Mouse (Mus musculus): Measurements from ENCODE around the gene Gm44973. TPM values are rescaled to one million over a fixed set of nuclear protein-coding genes. Genes with fewer than 3 reads are reported as not detected.
A peak's percentile ranks its signal among the peaks of the same experiment; 100 is the strongest.

Gene Gm44973
- polyA plus RNA-seq, 1 experiment from 2014 or later: 0.32 TPM

DNA sequence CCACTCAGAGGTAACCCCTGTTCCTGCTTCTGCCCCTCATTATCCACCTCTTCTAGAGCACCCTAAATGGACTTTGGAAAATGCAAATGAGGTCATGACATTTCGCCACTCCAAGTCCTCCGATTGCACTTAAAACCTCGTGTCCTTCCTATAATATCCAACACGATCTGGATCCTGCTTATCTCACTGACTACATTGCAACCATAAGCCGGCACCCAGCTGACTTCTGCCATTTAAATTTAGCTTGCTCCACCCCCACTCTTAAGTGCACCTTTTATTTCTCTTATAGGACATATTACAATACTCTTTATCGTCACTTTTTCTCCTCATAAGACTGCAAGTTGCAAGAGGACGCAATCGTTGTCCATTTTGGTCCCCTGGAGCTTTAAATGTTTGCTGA is 22.2 kb downstream of the Gm44973 start:
- no peaks in the 10 kb centered on the region for H3K27me3 ChIP-seq
- H3K27ac ChIP-seq: 0 out of 2 replicates have a peak overlapping the region, but pooled peaks have one; percentile 98
- H3K4me2 ChIP-seq (replicated peaks): peak overlapping the region; percentile 54
- peaks cover 37% of the 10 kb centered on the region for H3K36me3 ChIP-seq
- WGBS: 89% methylated on average over 8 of the region's 8 CpGs
- ATAC-seq (ENCODE audit: low FRiP score): no peak
- peaks cover 12% of the 10 kb centered on the region; the same call in 1 of the 2 replicates for H3K4me1 ChIP-seq
- peak overlapping the region; percentile 66 for H3K4me3 ChIP-seq
- no peak overlapping the region for H3K9ac ChIP-seq
- no peaks in the 10 kb centered on the region for H3K9me3 ChIP-seq (replicated peaks)

DNA sequence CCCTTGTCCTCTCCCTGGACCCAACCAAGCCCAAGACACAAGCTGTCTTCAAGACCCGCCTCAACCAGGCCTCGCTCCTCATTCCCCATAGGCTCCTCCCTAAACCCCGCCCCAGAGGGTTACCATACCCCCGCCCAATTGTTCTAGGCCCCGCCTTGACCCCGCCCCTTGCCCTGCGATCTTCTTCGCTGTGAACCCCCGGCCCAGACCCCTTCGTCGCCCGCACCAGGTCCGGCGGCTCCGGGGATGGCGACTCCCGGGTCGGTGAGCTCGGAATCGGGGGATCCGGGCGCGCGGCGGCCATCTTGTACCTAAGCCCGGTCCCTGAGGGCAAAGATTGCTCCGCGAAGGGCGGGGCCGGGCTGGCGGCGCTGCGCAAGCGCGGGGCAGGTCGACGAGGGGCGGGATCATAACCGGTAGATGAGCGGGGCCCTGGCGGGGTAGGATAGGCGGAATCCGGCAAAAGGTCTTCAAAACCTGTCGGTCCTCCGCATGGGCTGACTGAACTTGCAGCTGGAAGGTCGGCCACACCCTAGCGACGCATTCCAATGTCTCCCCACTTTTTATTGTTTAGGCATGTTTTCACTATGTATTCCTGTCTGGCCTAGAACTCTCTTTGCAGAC is 22.9 kb downstream of the Gm44973 start, which contains the start of gene Zfp784:
Gene Zfp784, minus strand, starts transcription at position 338 of the 624 bp plus-strand sequence.
- H3K27ac ChIP-seq: peak within 1 kb of the TSS; percentile 98
- H3K9ac ChIP-seq: peak within 1 kb of the TSS; percentile 73
- no peaks in the 10 kb centered on the region for H3K9me3 ChIP-seq (replicated peaks)
- WGBS: under 1% methylated on average over 48 of the region's 48 CpGs
- peak within 1 kb of the TSS; percentile 66 for H3K4me3 ChIP-seq
- ATAC-seq (ENCODE audit: low FRiP score): peak; percentile 97
- H3K27me3 ChIP-seq: no peaks in the 10 kb centered on the region
- H3K4me1 ChIP-seq: peaks cover 12% of the 10 kb centered on the region; the same call in 1 of the 2 replicates
- peak within 1 kb of the TSS; percentile 54 for H3K4me2 ChIP-seq (replicated peaks)
- H3K36me3 ChIP-seq: peaks cover 29% of the 10 kb centered on the region

DNA sequence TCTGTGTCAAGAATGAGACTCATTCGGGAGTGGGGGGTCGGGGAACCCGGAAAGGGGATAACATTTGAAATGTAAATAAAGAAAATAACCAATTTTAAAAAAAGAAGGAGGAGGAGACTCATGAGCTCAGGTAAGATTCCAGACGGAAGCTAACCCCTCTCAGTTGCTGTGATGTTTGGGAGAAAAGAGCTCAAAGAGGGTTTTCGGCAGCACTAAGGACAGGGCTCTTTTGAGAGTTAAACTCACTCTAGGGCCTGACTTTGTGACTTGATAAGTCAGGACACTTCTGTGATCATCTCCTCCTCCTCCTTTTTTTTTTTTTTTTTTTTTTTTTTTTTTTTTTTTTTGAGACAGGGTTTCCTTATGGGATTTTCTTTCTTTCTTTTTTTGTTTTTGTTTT is 23.6 kb downstream of the Gm44973 start:
- Histone ChIP-seq H3K4me1 (peaks cover 12% of the 10 kb centered on the region; the same call in 1 of the 2 replicates), H3K36me3 (peaks cover 22% of the 10 kb centered on the region), H3K4me2 (replicated peaks) (peak overlapping the region; percentile 54), H3K9ac (peak overlapping the region; percentile 73), H3K4me3 (peak overlapping the region; percentile 66), H3K9me3 (replicated peaks) (no peaks in the 10 kb centered on the region), H3K27ac (0 out of 2 replicates have a peak overlapping the region, but pooled peaks have one; percentile 98), H3K27me3 (no peaks in the 10 kb centered on the region)
- no peak for ATAC-seq (ENCODE audit: low FRiP score)
- WGBS: 25% methylated on average over 5 of the region's 5 CpGs

DNA sequence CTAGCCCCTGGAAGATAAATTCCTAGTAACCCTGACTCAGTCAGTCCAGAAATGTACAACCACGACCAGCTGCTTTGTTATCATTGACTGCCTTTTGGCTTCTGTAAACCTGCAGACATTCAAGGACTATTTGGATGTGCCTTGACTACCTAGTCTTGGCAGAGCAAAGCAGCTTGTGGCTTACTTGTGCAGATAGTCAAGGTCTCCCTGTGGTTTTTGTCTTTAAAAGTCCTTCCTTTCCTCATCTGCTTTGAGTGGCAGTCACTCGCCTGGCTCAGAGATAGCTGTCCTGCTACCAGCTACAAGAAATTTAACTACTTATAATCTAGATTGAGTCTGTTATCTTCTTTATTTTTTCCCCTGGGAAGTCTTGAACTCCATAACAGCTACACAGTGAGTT is 29.7 kb downstream of the Gm44973 start:
- Histone ChIP-seq H3K9me3 (replicated peaks) (no peaks in the 10 kb centered on the region), H3K27ac (no peak overlapping the region), H3K36me3 (no peaks in the 10 kb centered on the region), H3K27me3 (no peaks in the 10 kb centered on the region), H3K4me3 (no peak overlapping the region), H3K9ac (no peak overlapping the region), H3K4me1 (no peaks in the 10 kb centered on the region), H3K4me2 (replicated peaks) (no peak overlapping the region)
- ATAC-seq (ENCODE audit: low FRiP score): no peak
- 80% methylated on average over 2 of the region's 2 CpGs for WGBS

DNA sequence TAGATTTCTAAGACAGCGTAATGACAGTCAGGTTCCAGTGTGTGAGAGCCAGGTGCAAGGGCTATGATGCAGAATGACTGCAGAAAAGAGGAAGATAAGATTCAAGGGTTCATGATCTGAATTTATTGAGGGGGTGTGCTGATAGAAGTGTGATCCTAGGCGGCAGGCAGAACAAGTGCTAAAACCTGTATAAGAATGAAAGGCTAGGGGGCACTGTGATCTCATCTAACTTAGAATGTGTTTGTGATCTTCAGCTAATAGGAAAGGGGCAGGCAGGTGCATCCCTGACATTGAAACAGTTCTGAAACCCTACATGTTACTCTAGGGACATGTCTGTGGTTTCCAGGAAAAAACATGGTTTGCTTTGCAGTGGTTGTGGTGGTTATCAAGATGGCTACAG is 30.8 kb downstream of the Gm44973 start:
- Histone ChIP-seq H3K4me1 (peaks cover 7% of the 10 kb centered on the region; the same call in 1 of the 2 replicates), H3K4me3 (no peak overlapping the region), H3K4me2 (replicated peaks) (no peak overlapping the region), H3K27me3 (no peaks in the 10 kb centered on the region), H3K27ac (no peak overlapping the region), H3K9ac (no peak overlapping the region), H3K9me3 (replicated peaks) (no peaks in the 10 kb centered on the region), H3K36me3 (no peaks in the 10 kb centered on the region)
- 65% methylated on average over 2 of the region's 2 CpGs for WGBS
- ATAC-seq (ENCODE audit: low FRiP score): no peak

DNA sequence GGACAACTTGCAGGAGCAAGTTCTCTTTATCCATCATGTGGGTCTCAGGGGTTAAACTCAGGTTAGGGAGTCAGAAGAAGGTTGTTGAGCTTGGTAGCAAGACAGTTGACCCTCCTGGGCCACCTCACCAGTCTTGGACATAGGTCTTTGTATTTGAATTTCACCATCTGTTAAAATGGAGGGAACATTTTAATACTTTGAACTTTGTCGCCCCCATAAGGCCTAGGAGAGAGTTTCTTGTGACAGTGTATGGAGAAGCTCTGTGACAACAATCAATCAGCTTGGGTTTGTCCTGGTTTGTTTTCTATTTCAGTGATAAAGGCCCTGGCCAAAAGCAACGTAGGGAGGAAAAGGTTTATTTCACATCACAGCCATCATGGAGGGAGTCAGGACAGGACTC is 32.0 kb downstream of the Gm44973 start:
- Histone ChIP-seq H3K4me1 (peaks cover 11% of the 10 kb centered on the region), H3K9ac (no peak overlapping the region), H3K27ac (no peak overlapping the region), H3K36me3 (no peaks in the 10 kb centered on the region), H3K4me3 (no peak overlapping the region), H3K4me2 (replicated peaks) (no peak overlapping the region), H3K9me3 (replicated peaks) (no peaks in the 10 kb centered on the region), H3K27me3 (peaks cover 5% of the 10 kb centered on the region)
- ATAC-seq (ENCODE audit: low FRiP score): no peak
- WGBS: 37% methylated on average over 2 of the region's 2 CpGs

DNA sequence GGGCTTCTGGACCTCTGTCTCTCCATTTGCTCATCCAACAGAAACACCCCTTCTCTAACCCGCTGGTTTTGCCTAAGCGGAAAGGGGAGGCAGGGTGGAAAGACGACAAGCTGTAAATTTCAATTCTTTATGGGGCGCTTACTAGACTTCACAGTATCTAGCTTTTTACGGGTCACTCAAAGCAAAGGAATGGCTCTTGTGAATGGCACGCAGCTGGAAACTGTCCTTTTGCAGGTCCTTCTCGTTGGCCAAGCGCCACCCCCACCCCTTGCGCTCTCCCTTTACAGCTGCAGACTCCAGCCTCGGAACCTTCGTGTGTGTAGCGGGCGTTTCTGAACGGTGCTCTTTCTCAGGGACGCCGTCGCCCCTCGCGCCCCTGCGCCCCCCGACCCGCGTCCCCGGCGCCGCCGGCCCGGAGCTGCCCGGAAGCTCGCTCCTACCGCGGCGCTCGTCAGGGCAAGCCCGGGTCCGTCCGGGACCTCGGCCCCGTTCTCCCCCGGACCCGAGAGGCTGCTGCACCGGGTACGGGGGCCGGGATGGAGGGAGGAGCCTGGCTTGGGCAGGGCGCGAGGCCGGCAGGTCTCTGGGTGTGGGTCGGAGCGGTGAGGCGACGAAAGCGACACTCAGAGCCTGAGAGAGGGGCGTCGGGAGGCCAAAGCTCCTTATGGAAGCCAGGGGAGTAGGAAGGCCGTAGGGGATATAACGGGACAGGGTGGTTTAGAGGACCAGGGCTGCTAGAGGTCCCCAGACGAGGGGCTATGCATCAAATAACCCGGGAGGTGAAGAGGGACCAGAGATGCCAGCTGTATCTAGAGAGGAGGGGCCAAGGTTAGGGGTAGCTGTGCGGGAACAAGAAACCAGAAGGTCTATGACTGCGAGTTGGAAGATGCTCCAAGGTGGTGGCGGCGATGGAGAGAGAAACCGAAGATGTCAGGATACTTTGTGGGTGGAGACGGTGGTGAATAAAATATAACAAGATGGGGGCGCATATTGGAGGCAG is 36.2 kb downstream of the Gm44973 start, which contains the start of gene Zfp580:
Gene Zfp580, plus strand, starts transcription at position 346 of the 1,000 bp plus-strand sequence.
- H3K27me3 ChIP-seq: peaks cover 46% of the 10 kb centered on the region
- no peaks in the 10 kb centered on the region for H3K9me3 ChIP-seq (replicated peaks)
- peak; percentile 83 for ATAC-seq (ENCODE audit: low FRiP score)
- H3K4me2 ChIP-seq (replicated peaks): peak within 1 kb of the TSS; percentile 82
- H3K4me3 ChIP-seq: peak within 1 kb of the TSS; percentile 81
- peak within 1 kb of the TSS; percentile 96 for H3K9ac ChIP-seq
- H3K36me3 ChIP-seq: no peaks in the 10 kb centered on the region
- 1% methylated on average over 64 of the region's 65 CpGs for WGBS
- peak within 1 kb of the TSS; percentile 86 for H3K27ac ChIP-seq
- H3K4me1 ChIP-seq: peaks cover 33% of the 10 kb centered on the region

DNA sequence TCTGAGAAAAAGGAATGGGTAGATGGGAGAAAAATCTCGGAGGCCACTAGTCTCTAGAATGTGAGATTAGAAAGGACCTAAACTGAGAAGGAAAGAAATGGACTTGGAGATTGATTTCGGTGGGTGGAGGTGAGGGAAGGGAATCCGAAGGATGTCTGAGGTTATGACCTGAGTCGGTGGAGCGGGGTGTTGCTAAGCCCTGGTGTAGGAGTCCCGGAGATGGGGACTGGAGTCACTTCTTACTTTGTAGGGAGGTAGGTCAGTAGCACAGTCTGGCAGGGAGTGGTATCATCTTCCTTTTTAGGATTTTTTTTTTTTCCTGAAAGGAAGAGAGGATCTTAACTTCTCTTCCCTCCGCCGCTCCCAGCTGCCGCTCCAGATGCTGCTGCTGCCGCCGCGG is 37.1 kb downstream of the Gm44973 start:
- WGBS: 2% methylated on average over 9 of the region's 12 CpGs
- H3K27me3 ChIP-seq: peaks cover 55% of the 10 kb centered on the region
- no peak for ATAC-seq (ENCODE audit: low FRiP score)

DNA sequence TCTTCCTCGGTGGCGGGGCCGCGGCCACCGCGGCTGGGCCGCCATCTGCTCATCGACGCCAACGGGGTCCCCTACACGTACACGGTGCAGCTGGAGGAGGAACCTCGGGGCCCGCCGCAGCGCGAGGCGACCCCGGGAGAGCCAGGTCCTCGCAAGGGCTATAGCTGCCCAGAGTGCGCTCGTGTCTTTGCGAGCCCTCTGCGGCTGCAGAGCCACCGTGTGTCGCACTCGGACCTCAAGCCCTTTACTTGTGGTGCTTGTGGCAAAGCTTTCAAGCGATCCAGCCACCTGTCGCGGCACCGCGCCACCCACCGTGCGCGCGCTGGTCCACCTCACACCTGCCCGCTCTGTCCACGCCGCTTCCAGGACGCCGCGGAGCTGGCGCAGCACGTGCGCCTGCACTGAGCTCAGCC is 37.6 kb downstream of the Gm44973 start:
- WGBS: 3% methylated on average over 45 of the region's 45 CpGs
- Histone ChIP-seq H3K4me2 (replicated peaks) (peak overlapping the region; percentile 82), H3K36me3 (no peaks in the 10 kb centered on the region), H3K9me3 (replicated peaks) (no peaks in the 10 kb centered on the region), H3K4me3 (peak overlapping the region; percentile 81), H3K27ac (no peak overlapping the region), H3K9ac (peak overlapping the region; percentile 96), H3K4me1 (peaks cover 41% of the 10 kb centered on the region), H3K27me3 (peaks cover 60% of the 10 kb centered on the region)
- no peak for ATAC-seq (ENCODE audit: low FRiP score)

More for the DNA sequence above, 37.1 kb downstream of the Gm44973 start:
- Histone ChIP-seq H3K9ac (peak overlapping the region; percentile 96), H3K4me3 (peak overlapping the region; percentile 81), H3K9me3 (replicated peaks) (no peaks in the 10 kb centered on the region), H3K4me1 (peaks cover 41% of the 10 kb centered on the region), H3K36me3 (no peaks in the 10 kb centered on the region), H3K4me2 (replicated peaks) (peak overlapping the region; percentile 82), H3K27ac (no peak overlapping the region)

DNA sequence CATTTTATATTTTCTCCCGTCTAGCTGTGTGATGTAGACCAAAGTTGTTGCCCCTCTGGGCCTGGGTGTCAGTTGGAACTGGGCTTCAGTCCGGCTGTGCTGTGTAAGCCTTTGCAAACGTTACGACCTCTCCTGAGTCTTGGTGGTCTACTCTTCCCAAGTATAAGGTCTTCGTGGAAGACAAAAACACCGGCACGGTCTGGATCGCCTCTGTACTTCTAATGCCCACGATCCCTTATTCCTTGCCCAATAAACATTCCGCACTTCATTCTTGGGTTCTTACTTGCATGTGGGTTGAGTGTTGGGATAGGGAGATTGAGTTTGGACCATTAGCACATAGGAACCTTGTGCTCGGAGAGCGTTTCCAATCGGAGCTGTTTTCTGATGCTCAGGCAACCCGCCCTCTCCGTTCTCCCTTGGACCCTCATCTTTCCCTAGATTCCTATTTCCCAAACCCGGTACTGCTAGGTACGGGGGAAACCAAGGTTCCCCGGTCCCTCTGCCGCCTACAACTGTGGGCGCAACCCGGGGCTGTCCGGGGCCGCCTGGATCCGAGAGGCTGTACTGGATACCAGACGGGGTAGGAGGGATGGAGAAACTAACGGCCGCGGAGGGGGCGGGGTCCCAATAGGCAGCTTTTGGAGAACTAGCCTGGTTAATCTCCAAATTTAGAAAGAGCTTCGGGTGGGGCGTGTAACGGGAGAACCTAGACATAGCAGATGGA is 38.3 kb downstream of the Gm44973 start:
- peak overlapping the region; percentile 82 for H3K4me2 ChIP-seq (replicated peaks)
- H3K9me3 ChIP-seq (replicated peaks): no peaks in the 10 kb centered on the region
- WGBS: 10% methylated on average over 32 of the region's 32 CpGs
- H3K9ac ChIP-seq: peak overlapping the region; percentile 96
- ATAC-seq (ENCODE audit: low FRiP score): no peak
- peaks cover 67% of the 10 kb centered on the region for H3K27me3 ChIP-seq
- no peak overlapping the region for H3K27ac ChIP-seq
- H3K36me3 ChIP-seq: no peaks in the 10 kb centered on the region
- H3K4me1 ChIP-seq: peaks cover 41% of the 10 kb centered on the region
- peak overlapping the region; percentile 81 for H3K4me3 ChIP-seq

DNA sequence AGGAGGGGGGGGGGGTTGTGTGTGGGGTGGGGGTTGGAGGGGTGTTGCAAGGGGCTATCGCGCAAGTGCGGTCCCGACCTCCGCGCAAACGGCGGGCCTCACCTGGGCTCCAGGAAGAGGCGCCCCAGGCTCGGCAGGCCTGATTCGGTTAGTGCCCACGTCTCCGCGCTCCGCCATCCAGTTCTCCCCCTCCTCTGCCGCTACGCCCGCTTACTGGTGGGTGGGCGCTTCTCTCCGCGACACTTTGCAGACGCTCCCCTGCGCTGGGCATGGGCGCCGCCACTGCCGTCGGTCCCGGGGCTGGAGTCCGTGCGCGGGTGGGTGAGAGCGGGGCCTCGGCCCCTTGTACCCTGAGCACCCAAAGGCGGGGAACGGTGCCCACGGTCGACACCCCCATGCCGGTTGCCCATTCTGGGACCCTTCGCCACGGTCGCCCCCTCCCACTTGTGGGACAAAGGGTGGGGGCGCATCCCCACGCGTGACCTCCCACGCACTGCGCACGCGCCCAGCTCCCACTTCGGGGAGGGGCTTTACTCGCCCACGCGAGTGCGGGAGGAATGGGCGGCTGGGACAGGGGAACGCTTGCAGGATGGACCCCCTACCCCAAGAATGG is 41.5 kb downstream of the Gm44973 start:
- Histone ChIP-seq H3K9ac (peak overlapping the region; percentile 78), H3K4me3 (peak overlapping the region; percentile 49), H3K27me3 (peaks cover 73% of the 10 kb centered on the region), H3K4me2 (replicated peaks) (peak overlapping the region; percentile 69), H3K27ac (peak overlapping the region; percentile 35; the same call in 1 of the 2 replicates), H3K36me3 (no peaks in the 10 kb centered on the region), H3K4me1 (peaks cover 47% of the 10 kb centered on the region), H3K9me3 (replicated peaks) (no peaks in the 10 kb centered on the region)
- WGBS: 1% methylated on average over 52 of the region's 55 CpGs
- no peak for ATAC-seq (ENCODE audit: low FRiP score)

All from hindbrain, embryonic 12.5 days (tissue).